Mouse (Mus musculus): ENCODE measurements around the gene Ntn4. TPM values are rescaled to one million over a fixed set of nuclear protein-coding genes. Genes with fewer than 3 reads are reported as not detected.

Gene Ntn4
- polyA plus RNA-seq, 2 experiments, result 1.4 to 3.6 TPM

GRCm38 (mm10) chr10:93708515-93708914 is 68.0 kb downstream of the Ntn4 start:
- Histone ChIP-seq H3K9me3 (ENCODE audit: control insufficient read depth, low read length) (no peaks in the 10 kb centered on the region), H3K36me3 (ENCODE audit: control insufficient read depth, insufficient read depth, low read length) (peaks cover 13% of the 10 kb centered on the region; the same call in 1 of the 2 replicates), H3K4me3 (replicated peaks; ENCODE audit: low read length) (no peak overlapping the region), H3K4me2 (replicated peaks; ENCODE audit: low read depth, low read length, severe bottlenecking) (no peak overlapping the region), H3K27me3 (ENCODE audit: control insufficient read depth, insufficient read depth, low read length) (no peaks in the 10 kb centered on the region), H3K9ac (ENCODE audit: low read depth, low read length, severe bottlenecking) (no peak overlapping the region), H3K27ac (replicated peaks; ENCODE audit: low read depth, low read length) (no peak overlapping the region), H3K4me1 (ENCODE audit: control insufficient read depth, insufficient read depth, low read length) (no peaks in the 10 kb centered on the region)
- ATAC-seq (ENCODE audit: low FRiP score, low read depth) (no peak), DNase-seq (ENCODE audit: low spot score) (no peak)
- TF ChIP-seq POLR2A (IDR thresholded peaks at IDR 0.05; ENCODE audit: borderline replicate concordance, extremely low read depth, insufficient read depth, insufficient read length), result no peak
- 78% methylated on average over 5 of the region's 5 CpGs for WGBS

- Histone ChIP-seq H3K4me1 (ENCODE audit: control insufficient read depth, insufficient read depth, low read length) (no peaks in the 10 kb centered on the region), H3K4me3 (replicated peaks; ENCODE audit: low read length) (no peak overlapping the region), H3K9me3 (ENCODE audit: control insufficient read depth, low read length) (no peaks in the 10 kb centered on the region), H3K4me2 (replicated peaks; ENCODE audit: low read depth, low read length, severe bottlenecking) (no peak overlapping the region), H3K27me3 (ENCODE audit: control insufficient read depth, insufficient read depth, low read length) (no peaks in the 10 kb centered on the region), H3K36me3 (ENCODE audit: control insufficient read depth, insufficient read depth, low read length) (peaks cover 13% of the 10 kb centered on the region; the same call in 1 of the 2 replicates), H3K27ac (replicated peaks; ENCODE audit: low read depth, low read length) (no peak overlapping the region), H3K9ac (ENCODE audit: low read depth, low read length, severe bottlenecking) (no peak overlapping the region)
- no peak for DNase-seq (ENCODE audit: low spot score)
- WGBS, result 81% methylated on average over 8 of the region's 8 CpGs
- ATAC-seq (ENCODE audit: low FRiP score, low read depth), result no peak
- no peak for TF ChIP-seq POLR2A (IDR thresholded peaks at IDR 0.05; ENCODE audit: borderline replicate concordance, extremely low read depth, insufficient read depth, insufficient read length)
Measured at GRCm38 (mm10) chr10:93709536-93709935, 69.1 kb downstream of the Ntn4 start.

DNA sequence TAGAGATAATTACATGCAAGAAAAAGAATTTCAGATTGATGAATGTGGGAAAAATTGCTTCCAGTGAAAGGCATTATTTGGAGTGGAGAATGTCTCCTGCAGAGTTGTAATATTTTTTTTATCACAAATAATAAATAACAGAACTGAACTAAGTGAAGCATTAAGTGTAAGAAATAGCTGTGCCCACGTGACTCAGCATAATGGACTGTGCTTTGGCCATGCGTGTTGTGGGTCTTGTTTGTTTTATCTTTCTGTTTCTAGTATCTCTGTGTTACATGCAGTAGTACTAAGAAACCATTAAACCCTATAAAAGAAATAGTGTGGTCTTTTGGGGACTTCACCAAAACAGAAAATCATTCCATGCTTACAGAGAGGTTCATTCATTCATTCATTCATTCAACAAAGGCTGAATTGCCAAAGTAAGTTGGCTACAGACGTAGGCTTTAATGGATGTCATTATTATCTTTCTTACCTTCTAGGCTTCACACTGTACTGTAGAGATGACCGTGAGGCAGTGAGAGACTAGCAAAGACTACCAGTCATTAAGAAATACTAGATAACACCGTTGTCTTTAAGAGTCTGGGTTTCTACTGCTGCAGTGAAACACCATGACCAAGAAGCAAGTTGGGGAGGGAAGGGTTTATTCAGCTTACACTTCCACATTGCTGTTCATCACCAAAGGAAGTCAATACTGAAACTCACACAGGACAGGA is 81.3 kb downstream of the Ntn4 start:
- Histone ChIP-seq H3K36me3 (ENCODE audit: control insufficient read depth, insufficient read depth, low read length) (no peaks in the 10 kb centered on the region), H3K4me3 (replicated peaks; ENCODE audit: low read length) (no peak overlapping the region), H3K27me3 (ENCODE audit: control insufficient read depth, insufficient read depth, low read length) (no peaks in the 10 kb centered on the region), H3K4me2 (replicated peaks; ENCODE audit: low read depth, low read length, severe bottlenecking) (no peak overlapping the region), H3K4me1 (ENCODE audit: control insufficient read depth, insufficient read depth, low read length) (peaks cover 7% of the 10 kb centered on the region), H3K9me3 (ENCODE audit: control insufficient read depth, low read length) (no peaks in the 10 kb centered on the region), H3K9ac (ENCODE audit: low read depth, low read length, severe bottlenecking) (no peak overlapping the region), H3K27ac (replicated peaks; ENCODE audit: low read depth, low read length) (no peak overlapping the region)
- TF ChIP-seq POLR2A (IDR thresholded peaks at IDR 0.05; ENCODE audit: borderline replicate concordance, extremely low read depth, insufficient read depth, insufficient read length), result no peak
- ATAC-seq (ENCODE audit: low FRiP score, low read depth), result no peak
- no peak for DNase-seq (ENCODE audit: low spot score)
- 83% methylated on average over 5 of the region's 5 CpGs for WGBS

- Histone ChIP-seq H3K9me3 (ENCODE audit: control insufficient read depth, low read length) (no peaks in the 10 kb centered on the region), H3K36me3 (ENCODE audit: control insufficient read depth, insufficient read depth, low read length) (no peaks in the 10 kb centered on the region), H3K9ac (ENCODE audit: low read depth, low read length, severe bottlenecking) (no peak overlapping the region), H3K4me2 (replicated peaks; ENCODE audit: low read depth, low read length, severe bottlenecking) (no peak overlapping the region; the same call in 1 of the 2 replicates), H3K27me3 (ENCODE audit: control insufficient read depth, insufficient read depth, low read length) (no peaks in the 10 kb centered on the region), H3K27ac (replicated peaks; ENCODE audit: low read depth, low read length) (no peak overlapping the region), H3K4me3 (replicated peaks; ENCODE audit: low read length) (no peak overlapping the region), H3K4me1 (ENCODE audit: control insufficient read depth, insufficient read depth, low read length) (peaks cover 7% of the 10 kb centered on the region)
- WGBS, result 12% methylated on average over 11 of the region's 11 CpGs
- DNase-seq (ENCODE audit: low spot score) (no peak), ATAC-seq (ENCODE audit: low FRiP score, low read depth) (no peak; the same call in 1 of the 2 replicates)
- TF ChIP-seq POLR2A (IDR thresholded peaks at IDR 0.05; ENCODE audit: borderline replicate concordance, extremely low read depth, insufficient read depth, insufficient read length), result no peak
Measured at GRCm38 (mm10) chr10:93723942-93724542, 83.6 kb downstream of the Ntn4 start.

DNA sequence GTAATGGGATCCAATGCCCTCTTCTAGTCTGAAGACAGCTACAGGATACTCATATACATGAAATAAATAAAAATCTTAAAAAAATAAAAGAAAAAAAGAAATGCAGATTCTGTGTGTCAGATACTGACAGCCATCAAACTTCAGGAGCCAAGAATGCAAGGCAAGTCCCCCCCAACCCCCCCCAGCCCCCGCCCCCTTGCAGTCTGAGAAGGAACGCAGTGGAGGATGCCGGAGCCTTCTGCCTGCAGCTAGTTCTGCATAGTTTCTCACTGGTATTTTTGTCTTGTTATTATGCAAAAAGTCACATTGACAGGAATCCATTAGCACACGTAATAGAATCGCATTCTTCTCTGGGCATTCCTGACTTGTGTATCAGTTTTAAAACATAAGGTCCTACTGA is 87.7 kb downstream of the Ntn4 start:
- H3K27ac ChIP-seq (replicated peaks; ENCODE audit: low read depth, low read length), result no peak overlapping the region
- no peak overlapping the region for H3K9ac ChIP-seq (ENCODE audit: low read depth, low read length, severe bottlenecking)
- ATAC-seq (ENCODE audit: low FRiP score, low read depth), result no peak
- no peaks in the 10 kb centered on the region for H3K27me3 ChIP-seq (ENCODE audit: control insufficient read depth, insufficient read depth, low read length)
- H3K4me1 ChIP-seq (ENCODE audit: control insufficient read depth, insufficient read depth, low read length), result peaks cover 5% of the 10 kb centered on the region
- H3K4me3 ChIP-seq (replicated peaks; ENCODE audit: low read length), result no peak overlapping the region
- H3K36me3 ChIP-seq (ENCODE audit: control insufficient read depth, insufficient read depth, low read length), result no peaks in the 10 kb centered on the region
- no peak for TF ChIP-seq POLR2A (IDR thresholded peaks at IDR 0.05; ENCODE audit: borderline replicate concordance, extremely low read depth, insufficient read depth, insufficient read length)
- no peaks in the 10 kb centered on the region for H3K9me3 ChIP-seq (ENCODE audit: control insufficient read depth, low read length)
- no peak overlapping the region for H3K4me2 ChIP-seq (replicated peaks; ENCODE audit: low read depth, low read length, severe bottlenecking)
- 74% methylated on average over 5 of the region's 5 CpGs for WGBS
- DNase-seq (ENCODE audit: low spot score), result no peak

All from limb, embryonic 14.5 days (tissue).